In genomic region chr1:151144471-151145146, GRCm38 (mm10) we compare ENCODE assay signal across 23 mouse cellular contexts. TPM values are rescaled to one million over a fixed set of nuclear protein-coding genes. Genes with fewer than 3 reads are reported as not detected.
DNase-seq lines count a peak whose midpoint lies in the region; ATAC-seq and TF ChIP-seq lines count a peak whose summit lies in the region.
"Had no signal": no experiment of that assay in that cellular context is flagged by ENCODE, and none has a peak within 500 bp of the region (broad histone marks: within the 10 kb centered on the region; RNA-seq: fewer than 3 reads in every experiment).

No protein-coding gene starts in this region.

- no peaks in the 10 kb centered on the region for H3K4me1 ChIP-seq in kidney, embryonic 15.5 days
- H3K4me1 ChIP-seq in heart, adult 2 months (ENCODE audit: control insufficient read depth, insufficient read depth, low read length): peaks cover 2% of the 10 kb centered on the region
- H3K4me1 ChIP-seq in heart, embryonic 16.5 days (ENCODE audit: control insufficient read depth, insufficient read depth, low read length): peaks cover 16% of the 10 kb centered on the region

- H3K9ac ChIP-seq in kidney, embryonic 15.5 days: no peak overlapping the region
- H3K9ac ChIP-seq in heart, adult 2 months (ENCODE audit: low read depth, low read length): no peak overlapping the region
- H3K9ac ChIP-seq in heart, embryonic 16.5 days (ENCODE audit: low read length): peak overlapping the region; percentile 26; the same call in 1 of the 2 replicates
- H3K9ac ChIP-seq: embryonic facial prominence, embryonic 15.5 days; liver, embryonic 15.5 days had no signal

- no peak for ATAC-seq in kidney, embryonic 15.5 days (replicated peaks; ENCODE audit: low FRiP score)
- ATAC-seq in heart, embryonic 16.5 days (replicated peaks; ENCODE audit: extremely low read depth, insufficient read depth, low FRiP score): peak; percentile 85
- ATAC-seq: hindbrain, embryonic 16.5 days had no signal

- no peaks in the 10 kb centered on the region for H3K9me3 ChIP-seq in kidney, embryonic 15.5 days (replicated peaks)
- H3K9me3 ChIP-seq in heart, embryonic 16.5 days (replicated peaks; ENCODE audit: control insufficient read depth, low read length): no peaks in the 10 kb centered on the region
- H3K9me3 ChIP-seq: embryonic facial prominence, embryonic 15.5 days; liver, embryonic 15.5 days had no signal

- no peaks in the 10 kb centered on the region for H3K79me2 ChIP-seq in heart, adult 2 months (replicated peaks; ENCODE audit: control insufficient read depth, insufficient read depth, low read length)

- 79% methylated on average over 6 of the region's 6 CpGs for WGBS in kidney, embryonic 15.5 days
- 22% methylated on average over 6 of the region's 6 CpGs for WGBS in heart, adult 2 months
- WGBS in heart, embryonic 16.5 days: 21% methylated on average over 6 of the region's 6 CpGs

- H3K4me3 ChIP-seq in kidney, embryonic 15.5 days (replicated peaks): no peak overlapping the region
- no peak overlapping the region for H3K4me3 ChIP-seq in heart, adult 2 months
- H3K4me3 ChIP-seq in heart, embryonic 16.5 days (ENCODE audit: low read length): no peak overlapping the region
- no peak overlapping the region for H3K4me3 ChIP-seq in layer of hippocampus, adult 2 months
- H3K4me3 ChIP-seq: embryonic facial prominence, embryonic 15.5 days; liver, embryonic 15.5 days had no signal

- DNase-seq in kidney, postnatal 4 days: no peak
- peak in 1 of 2 experiments; percentile 26 for DNase-seq in heart, adult 2 months
- DNase-seq in heart, adult 9 months (ENCODE audit: low spot score in 2 of 2): peak; percentile 53 to 54
- DNase-seq in testis, postnatal 14 days (ENCODE audit: low spot score): no peak
- DNase-seq in layer of hippocampus, adult 2 months (ENCODE audit: low spot score in 2 of 2): no peak
- DNase-seq in spleen, adult 12 weeks (ENCODE audit: low spot score): no peak
- DNase-seq: adrenal gland, adult 2 months; cerebellum, adult 2 months; cerebellum, postnatal 36 days; gastrocnemius, postnatal 10 days; kidney, adult 11 months; layer of hippocampus, postnatal 36 days; thymus, postnatal 4 days had no signal

- no peak overlapping the region for H3K4me2 ChIP-seq in kidney, embryonic 15.5 days
- H3K4me2 ChIP-seq in heart, embryonic 16.5 days (ENCODE audit: low read depth, low read length): no peak overlapping the region
- H3K4me2 ChIP-seq: embryonic facial prominence, embryonic 15.5 days; liver, embryonic 15.5 days; midbrain, embryonic 11.5 days had no signal

- no peak for TF ChIP-seq POLR2A in heart, adult 2 months (IDR thresholded peaks at IDR 0.05; ENCODE audit: insufficient read depth, low read depth, low read length)

- no peak for TF ChIP-seq EP300 in heart, adult 2 months (IDR thresholded peaks at IDR 0.05; ENCODE audit: insufficient read depth, low read depth, low read length)

- no peaks in the 10 kb centered on the region for H3K36me3 ChIP-seq in kidney, embryonic 15.5 days
- H3K36me3 ChIP-seq in heart, adult 2 months (ENCODE audit: control insufficient read depth, insufficient read depth, low read length): peaks cover 7% of the 10 kb centered on the region; the same call in 1 of the 2 replicates
- no peaks in the 10 kb centered on the region for H3K36me3 ChIP-seq in heart, embryonic 16.5 days (ENCODE audit: control insufficient read depth, insufficient read depth)
- H3K36me3 ChIP-seq: embryonic facial prominence, embryonic 15.5 days; liver, embryonic 15.5 days had no signal

- H3K27ac ChIP-seq in kidney, embryonic 15.5 days: peak overlapping the region; percentile 25; the same call in 1 of the 2 replicates
- peak overlapping the region; percentile 81 for H3K27ac ChIP-seq in heart, adult 2 months
- peak overlapping the region; percentile 82 for H3K27ac ChIP-seq in heart, embryonic 16.5 days (ENCODE audit: low read length)
- H3K27ac ChIP-seq in layer of hippocampus, adult 2 months: no peak overlapping the region
- H3K27ac ChIP-seq: embryonic facial prominence, embryonic 15.5 days; liver, embryonic 15.5 days; macrophage had no signal

- no peak for TF ChIP-seq CTCF in heart, adult 2 months (IDR thresholded peaks at IDR 0.05)
- TF ChIP-seq CTCF in layer of hippocampus, adult 2 months (conservative IDR thresholded peaks at IDR 0.05): no peak

- intact Hi-C loops in heart, adult 2 months (cut with DNase I): loop anchor here (5.0 kb wide), 1 partner anchor 42 kb away; no protein-coding TSS in a partner anchor

- H3K27me3 ChIP-seq in kidney, embryonic 15.5 days: no peaks in the 10 kb centered on the region
- no peaks in the 10 kb centered on the region for H3K27me3 ChIP-seq in heart, adult 2 months (ENCODE audit: control insufficient read depth, insufficient read depth, low read length)
- no peaks in the 10 kb centered on the region for H3K27me3 ChIP-seq in heart, embryonic 16.5 days (ENCODE audit: control insufficient read depth, insufficient read depth, low read length)
- H3K27me3 ChIP-seq: embryonic facial prominence, embryonic 15.5 days had no signal

RNA-seq across cellular contexts. Expression of gene Gm47985, which starts 37.7 kb away (rescaled TPM):
- 0.22 and 0.31 TPM in 2 replicates for polyA plus RNA-seq in kidney, embryonic 15.5 days (2015; fragmentation: Nextera tagmentation; extraction: Ambion mirVana)
- total RNA-seq in heart, adult 2 months (2021): under 1 TPM; 0.29 to 0.80 TPM
- 1.1 and 3.2 TPM in 2 replicates for polyA plus RNA-seq in heart, adult 2 months (2012; rRNA removed)
- 0.14 and 0.28 TPM in 2 replicates for polyA plus RNA-seq in heart, embryonic 16.5 days (2015; fragmentation: Nextera tagmentation; extraction: Ambion mirVana)
- total RNA-seq in layer of hippocampus, adult 2 months (2021): not detected
- total RNA-seq: adrenal gland, adult 2 months; hematopoietic stem cell, adult 5-6 weeks; layer of hippocampus, postnatal 36 days; left cerebral cortex, postnatal 25 days had no signal
- polyA plus RNA-seq: adrenal gland, adult 2 months; cerebellum, adult 2 months; embryonic facial prominence, embryonic 15.5 days; hindbrain, embryonic 16.5 days; macrophage had no signal

RNA-seq across cellular contexts. Expression of gene Gm8947, which starts 47.6 kb away (rescaled TPM):
- polyA plus RNA-seq in kidney, embryonic 15.5 days (2015; fragmentation: Nextera tagmentation; extraction: Ambion mirVana): 0.26 and 0.46 TPM in 2 replicates
- not detected for total RNA-seq in heart, adult 2 months (2021)
- polyA plus RNA-seq in heart, adult 2 months (2012; rRNA removed): 0.15 TPM in 1 of 2 replicates, not detected in the other
- not detected in 2 replicates for polyA plus RNA-seq in heart, embryonic 16.5 days (2015; fragmentation: Nextera tagmentation; extraction: Ambion mirVana)
- not detected for total RNA-seq in layer of hippocampus, adult 2 months (2021)
- total RNA-seq: adrenal gland, adult 2 months; gastrocnemius, postnatal 10 days; hematopoietic stem cell, adult 5-6 weeks; layer of hippocampus, postnatal 36 days; left cerebral cortex, postnatal 25 days had no signal
- polyA plus RNA-seq: adrenal gland, adult 2 months; cerebellum, adult 2 months; hindbrain, embryonic 16.5 days; macrophage had no signal

RNA-seq across cellular contexts. Expression of gene Gm47995, which starts 53.6 kb away (rescaled TPM):
- polyA plus RNA-seq in kidney, embryonic 15.5 days (2015; fragmentation: Nextera tagmentation; extraction: Ambion mirVana): 0.25 and 0.51 TPM in 2 replicates
- not detected for total RNA-seq in heart, adult 2 months (2021)
- polyA plus RNA-seq in heart, adult 2 months (2012; rRNA removed): 0.53 TPM in 1 of 2 replicates, not detected in the other
- polyA plus RNA-seq in heart, embryonic 16.5 days (2015; fragmentation: Nextera tagmentation; extraction: Ambion mirVana): not detected in 2 replicates
- total RNA-seq in layer of hippocampus, adult 2 months (2021): not detected
- total RNA-seq: adrenal gland, adult 2 months; gastrocnemius, postnatal 10 days; hematopoietic stem cell, adult 5-6 weeks; layer of hippocampus, postnatal 36 days; left cerebral cortex, postnatal 25 days had no signal
- polyA plus RNA-seq: adrenal gland, adult 2 months; cerebellum, adult 2 months; embryonic facial prominence, embryonic 15.5 days; hindbrain, embryonic 16.5 days; macrophage; midbrain, embryonic 11.5 days had no signal

RNA-seq across cellular contexts. Expression of gene 3110040M04Rik, which starts 59.3 kb away (rescaled TPM):
- 0.42 and 0.55 TPM in 2 replicates for polyA plus RNA-seq in kidney, embryonic 15.5 days (2015; fragmentation: Nextera tagmentation; extraction: Ambion mirVana)
- not detected for total RNA-seq in heart, adult 2 months (2021)
- polyA plus RNA-seq in heart, adult 2 months (2012; rRNA removed): not detected in 2 replicates
- polyA plus RNA-seq in heart, embryonic 16.5 days (2015; fragmentation: Nextera tagmentation; extraction: Ambion mirVana): not detected in 2 replicates
- not detected for total RNA-seq in layer of hippocampus, adult 2 months (2021)
- total RNA-seq: adrenal gland, adult 2 months; gastrocnemius, postnatal 10 days; hematopoietic stem cell, adult 5-6 weeks; layer of hippocampus, postnatal 36 days; left cerebral cortex, postnatal 25 days had no signal
- polyA plus RNA-seq: adrenal gland, adult 2 months; cerebellum, adult 2 months; embryonic facial prominence, embryonic 15.5 days; hindbrain, embryonic 16.5 days; limb, embryonic 14.5 days; macrophage had no signal

Comparison
In these comparisons a context has a peak if more than half of its experiments do, and no peak if none do; other contexts are left out.
1. DNase-seq: peak in heart, adult 9 months (2 of 2); none in kidney, postnatal 4 days (0 of 2), testis, postnatal 14 days (single experiment), layer of hippocampus, adult 2 months (0 of 2) and spleen, adult 12 weeks (single experiment).